ENCODE assay signal across 22 mouse cellular contexts in the genomic region with DNA sequence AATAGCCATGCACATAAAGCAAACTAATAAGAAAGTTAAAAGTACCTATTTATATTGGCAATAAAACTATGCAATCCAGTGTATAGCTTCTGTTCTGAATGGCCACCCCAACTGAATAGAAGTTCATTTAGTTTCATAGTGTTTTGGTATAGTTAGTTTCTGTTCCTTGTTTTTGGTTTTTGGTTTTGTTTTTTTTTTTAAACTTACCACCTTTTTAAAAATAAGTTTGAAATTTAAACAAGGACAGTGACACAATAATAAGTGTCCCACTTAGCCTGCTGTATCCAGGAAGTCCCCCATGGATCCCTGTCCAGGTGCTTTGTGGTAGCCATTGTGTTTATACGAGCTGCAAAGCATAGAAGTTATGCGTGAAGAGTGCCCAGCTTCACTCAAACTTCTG. TPM values are rescaled to one million over a fixed set of nuclear protein-coding genes. Genes with fewer than 3 reads are reported as not detected.
DNase-seq lines count a peak whose midpoint lies in the region; ATAC-seq and TF ChIP-seq lines count a peak whose summit lies in the region.
"Had no signal": no experiment of that assay in that cellular context is flagged by ENCODE, and none has a peak within 500 bp of the region (broad histone marks: within the 10 kb centered on the region; RNA-seq: fewer than 3 reads in every experiment).

No protein-coding gene starts in this region.

- no peaks in the 10 kb centered on the region for H3K27me3 ChIP-seq in heart, postnatal 0 days (ENCODE audit: control insufficient read depth, insufficient read depth, low read length)
- no peaks in the 10 kb centered on the region for H3K27me3 ChIP-seq in heart, embryonic 12.5 days (replicated peaks)
- H3K27me3 ChIP-seq in CH12.LX (replicated peaks) = no peaks in the 10 kb centered on the region
- no peaks in the 10 kb centered on the region for H3K27me3 ChIP-seq in hindbrain, embryonic 14.5 days (ENCODE audit: control insufficient read depth, insufficient read depth, low read length)
- H3K27me3 ChIP-seq in midbrain, embryonic 11.5 days (ENCODE audit: control insufficient read depth, insufficient read depth, low read length) = no peaks in the 10 kb centered on the region
- H3K27me3 ChIP-seq: embryonic facial prominence, embryonic 15.5 days; hindbrain, embryonic 15.5 days had no signal

- H3K79me2 ChIP-seq in CH12.LX (replicated peaks; ENCODE audit: control insufficient read depth, extremely low read depth, insufficient read depth, poor library complexity, severe bottlenecking) = peaks cover 79% of the 10 kb centered on the region

- H3K4me2 ChIP-seq in heart, postnatal 0 days (ENCODE audit: low read depth, low read length) = no peak overlapping the region
- no peak overlapping the region for H3K4me2 ChIP-seq in heart, embryonic 12.5 days
- H3K4me2 ChIP-seq in CH12.LX (ENCODE audit: insufficient read depth, low read depth, poor library complexity, severe bottlenecking) = no peak overlapping the region
- H3K4me2 ChIP-seq in hindbrain, embryonic 14.5 days (replicated peaks) = no peak overlapping the region
- no peak overlapping the region for H3K4me2 ChIP-seq in midbrain, embryonic 11.5 days
- H3K4me2 ChIP-seq: embryonic facial prominence, embryonic 15.5 days; hindbrain, embryonic 15.5 days had no signal

- no peak overlapping the region for H3K4me3 ChIP-seq in heart, postnatal 0 days (ENCODE audit: low read depth, low read length)
- H3K4me3 ChIP-seq in heart, embryonic 12.5 days = no peak overlapping the region
- H3K4me3 ChIP-seq in CH12.LX (replicated peaks in 1 of 3; ENCODE audit: low read depth in 2 of 3, low read length in 2 of 3, poor library complexity in 1 of 3) = no peak overlapping the region
- no peak overlapping the region for H3K4me3 ChIP-seq in hindbrain, embryonic 14.5 days (replicated peaks; ENCODE audit: low read length)
- no peak overlapping the region for H3K4me3 ChIP-seq in midbrain, embryonic 11.5 days (ENCODE audit: low read depth, low read length)
- H3K4me3 ChIP-seq: embryonic facial prominence, embryonic 15.5 days; erythroblast, embryonic 14.5 days; forebrain, embryonic 10.5 days; gastrocnemius, adult 2 months; heart, adult 2 months; hindbrain, embryonic 10.5 days; hindbrain, embryonic 15.5 days had no signal

- DNase-seq in heart, postnatal 0 days (ENCODE audit: low spot score) = peak; percentile 3
- no peak for DNase-seq in CH12.LX (ENCODE audit: extremely low read depth)
- DNase-seq in hindbrain, embryonic 14.5 days (ENCODE audit: low spot score) = no peak
- no peak for DNase-seq in midbrain, embryonic 11.5 days (ENCODE audit: low spot score, missing footprints)
- DNase-seq: adrenal gland, postnatal 14 days; cerebellum, adult 18-20 months; cerebellum, postnatal 10 days; embryo, embryonic 11 days; gastrocnemius, adult 2 months; gastrocnemius, postnatal 25 days; heart, adult 2 months; heart, postnatal 14 days had no signal

- in situ Hi-C loops in CH12.LX (cut with MboI; ENCODE audit: low pct_ligation_motif_present, low pct_unique_long_range_greater_than_20kb, low sequenced_read_pairs) = no loop called here

- no peak for TF ChIP-seq EP300 in heart, postnatal 0 days (IDR thresholded peaks at IDR 0.05; ENCODE audit: low read depth)
- peak; percentile 26; the same call in 1 of the 2 replicates for TF ChIP-seq EP300 in CH12.LX (IDR thresholded peaks at IDR 0.05; ENCODE audit: low read length)

- no peak overlapping the region for H3K27ac ChIP-seq in heart, postnatal 0 days (ENCODE audit: low read depth)
- no peak overlapping the region for H3K27ac ChIP-seq in heart, embryonic 12.5 days (ENCODE audit: poor library complexity, severe bottlenecking)
- H3K27ac ChIP-seq in CH12.LX (ENCODE audit: insufficient read depth, low read depth) = no peak overlapping the region
- H3K27ac ChIP-seq in hindbrain, embryonic 14.5 days = no peak overlapping the region
- H3K27ac ChIP-seq in midbrain, embryonic 11.5 days (ENCODE audit: low read depth, low read length) = no peak overlapping the region
- H3K27ac ChIP-seq: embryonic facial prominence, embryonic 15.5 days; forebrain, embryonic 10.5 days; gastrocnemius, adult 2 months; heart, adult 2 months; hindbrain, embryonic 10.5 days; hindbrain, embryonic 15.5 days had no signal

- 77% methylated on average over 2 of the region's 2 CpGs for WGBS in heart, postnatal 0 days
- WGBS in heart, embryonic 12.5 days = 93% methylated on average over 2 of the region's 2 CpGs
- 87% methylated on average over 2 of the region's 2 CpGs for WGBS in hindbrain, embryonic 14.5 days
- WGBS in midbrain, embryonic 11.5 days = 73% methylated on average over 2 of the region's 2 CpGs

- H3K9me3 ChIP-seq in heart, postnatal 0 days (replicated peaks; ENCODE audit: control insufficient read depth, low read length) = no peaks in the 10 kb centered on the region
- no peaks in the 10 kb centered on the region for H3K9me3 ChIP-seq in heart, embryonic 12.5 days (replicated peaks)
- no peaks in the 10 kb centered on the region for H3K9me3 ChIP-seq in CH12.LX (replicated peaks; ENCODE audit: low read length)
- H3K9me3 ChIP-seq in hindbrain, embryonic 14.5 days (ENCODE audit: control insufficient read depth, low read length) = no peaks in the 10 kb centered on the region
- H3K9me3 ChIP-seq in midbrain, embryonic 11.5 days (ENCODE audit: control insufficient read depth, low read length) = no peaks in the 10 kb centered on the region
- H3K9me3 ChIP-seq: embryonic facial prominence, embryonic 15.5 days; forebrain, embryonic 10.5 days; hindbrain, embryonic 10.5 days; hindbrain, embryonic 15.5 days had no signal

- ATAC-seq in heart, postnatal 0 days (ENCODE audit: insufficient read depth, low read depth) = no peak
- no peak for ATAC-seq in heart, embryonic 12.5 days (ENCODE audit: insufficient number of reproducible peaks, low FRiP score)
- ATAC-seq in megakaryocyte, adult 5-6 weeks (ENCODE audit: poor library complexity, severe bottlenecking) = peak; percentile 51
- no peak for ATAC-seq in hindbrain, embryonic 14.5 days (ENCODE audit: low FRiP score)
- no peak for ATAC-seq in midbrain, embryonic 11.5 days (ENCODE audit: low FRiP score)
- ATAC-seq: CD4-positive, CD25-positive, alpha-beta regulatory T cell, adult 4 months; forebrain, embryonic 14.5 days; intestine, embryonic 16.5 days had no signal

- no peak for TF ChIP-seq CTCF in heart, postnatal 0 days (IDR thresholded peaks at IDR 0.05; ENCODE audit: low read depth)
- no peak for TF ChIP-seq CTCF in CH12.LX (conservative IDR thresholded peaks at IDR 0.05 in 1 of 2, IDR thresholded peaks at IDR 0.05 in 1 of 2; ENCODE audit: low read depth in 2 of 2, low read length in 2 of 2)

- no peak for TF ChIP-seq POLR2A in CH12.LX (IDR thresholded peaks at IDR 0.05; ENCODE audit: low read depth, low read length)

- no peak for TF ChIP-seq RAD21 in CH12.LX (IDR thresholded peaks at IDR 0.05; ENCODE audit: low read depth, low read length)

- H3K9ac ChIP-seq in heart, postnatal 0 days (replicated peaks; ENCODE audit: low read depth, low read length) = no peak overlapping the region
- no peak overlapping the region for H3K9ac ChIP-seq in heart, embryonic 12.5 days
- H3K9ac ChIP-seq in CH12.LX (ENCODE audit: insufficient read depth, low read depth) = no peak overlapping the region
- H3K9ac ChIP-seq in hindbrain, embryonic 14.5 days = no peak overlapping the region
- no peak overlapping the region for H3K9ac ChIP-seq in midbrain, embryonic 11.5 days (ENCODE audit: low read length)
- H3K9ac ChIP-seq: embryonic facial prominence, embryonic 15.5 days; hindbrain, embryonic 15.5 days had no signal

- dilution Hi-C loops in CH12.LX (cut with MboI; ENCODE audit: extremely low pct_ligation_motif_present, extremely low pct_unique_long_range_greater_than_20kb, low sequenced_read_pairs) = no loop called here

- H3K4me1 ChIP-seq in heart, postnatal 0 days (ENCODE audit: control insufficient read depth, insufficient read depth) = peaks cover 9% of the 10 kb centered on the region
- H3K4me1 ChIP-seq in heart, embryonic 12.5 days (replicated peaks) = peaks cover 30% of the 10 kb centered on the region
- H3K4me1 ChIP-seq in CH12.LX (ENCODE audit: control insufficient read depth in 1 of 2, insufficient read depth in 2 of 2) = peaks cover 26 to 75% of the 10 kb centered on the region in 2 experiments; a peak in 3 of 4 replicates
- no peaks in the 10 kb centered on the region for H3K4me1 ChIP-seq in hindbrain, embryonic 14.5 days (replicated peaks; ENCODE audit: control insufficient read depth, insufficient read depth, low read length)
- H3K4me1 ChIP-seq in midbrain, embryonic 11.5 days (ENCODE audit: control insufficient read depth, insufficient read depth, low read length) = no peaks in the 10 kb centered on the region
- H3K4me1 ChIP-seq: embryonic facial prominence, embryonic 15.5 days; hindbrain, embryonic 15.5 days had no signal

- 0 out of 2 replicates have a peak, but pooled peaks cover 5% of the 10 kb centered on the region for H3K36me3 ChIP-seq in heart, postnatal 0 days (replicated peaks; ENCODE audit: control insufficient read depth, insufficient read depth, low read length)
- peaks cover 12% of the 10 kb centered on the region; the same call in 1 of the 2 replicates for H3K36me3 ChIP-seq in heart, embryonic 12.5 days
- peaks cover 3 to 44% of the 10 kb centered on the region in 2 experiments for H3K36me3 ChIP-seq in CH12.LX (replicated peaks in 1 of 2; ENCODE audit: control insufficient read depth in 1 of 2, insufficient read depth in 1 of 2, low read length in 1 of 2)
- H3K36me3 ChIP-seq in hindbrain, embryonic 14.5 days (replicated peaks; ENCODE audit: control insufficient read depth, insufficient read depth) = no peaks in the 10 kb centered on the region
- no peaks in the 10 kb centered on the region for H3K36me3 ChIP-seq in midbrain, embryonic 11.5 days (ENCODE audit: control insufficient read depth, insufficient read depth, low read length)
- H3K36me3 ChIP-seq: hindbrain, embryonic 15.5 days had no signal

RNA-seq across cellular contexts. Expression of a gene that starts 7.3 kb away (rescaled TPM):
- 8.2 TPM in 1 of 2 replicates, not detected in the other for total RNA-seq in heart, postnatal 0 days (2014; rRNA removed; ENCODE audit: low replicate concordance)
- polyA plus RNA-seq in heart, postnatal 0 days (2015; fragmentation: Nextera tagmentation; extraction: Ambion mirVana) = 1.5 and 1.7 TPM in 2 replicates
- 3.4 and 4.0 TPM in 2 replicates for polyA plus RNA-seq in heart, embryonic 12.5 days (2016; fragmentation: Nextera tagmentation; extraction: Ambion mirVana)
- total RNA-seq in CH12.LX (2012; rRNA removed) (0.63 and 0.64 TPM in 2 replicates), CH12.LX (2014; rRNA removed) (not detected in 2 replicates)
- polyA plus RNA-seq in CH12.LX (2012; ENCODE audit: insufficient read length, low read depth) = 0.33 TPM in 1 of 2 replicates, not detected in the other
- not detected in 2 replicates for total RNA-seq in megakaryocyte, adult 5-6 weeks (2015)
- total RNA-seq in megakaryocyte, adult 5-6 weeks (2017) = not detected in 2 replicates
- 4.6 and 5.0 TPM in 2 replicates for polyA plus RNA-seq in hindbrain, embryonic 14.5 days (2014; fragmentation: Nextera tagmentation; extraction: Ambion mirVana)
- polyA plus RNA-seq in midbrain, embryonic 11.5 days (2014; fragmentation: Nextera tagmentation; extraction: Ambion mirVana) = 2.7 and 4.1 TPM in 2 replicates
- total RNA-seq: adrenal gland, postnatal 14 days; gastrocnemius, adult 2 months; gastrocnemius, postnatal 25 days; heart, adult 2 months; heart, postnatal 14 days had no signal
- polyA plus RNA-seq: CD4-positive, CD25-positive, alpha-beta regulatory T cell, adult 4 months; erythroblast, embryonic 14.5 days; heart, adult 2 months had no signal

RNA-seq across cellular contexts. Expression of a gene that starts 7.9 kb away (rescaled TPM):
- total RNA-seq in heart, postnatal 0 days (2014; rRNA removed; ENCODE audit: low replicate concordance) = 75.7 and 79.8 TPM in 2 replicates
- 96.5 and 116 TPM in 2 replicates for polyA plus RNA-seq in heart, postnatal 0 days (2015; fragmentation: Nextera tagmentation; extraction: Ambion mirVana)
- polyA plus RNA-seq in heart, embryonic 12.5 days (2016; fragmentation: Nextera tagmentation; extraction: Ambion mirVana) = 158 and 165 TPM in 2 replicates
- total RNA-seq in CH12.LX (2012; rRNA removed) = 65.4 and 74.9 TPM in 2 replicates
- 72.0 and 77.4 TPM in 2 replicates for total RNA-seq in CH12.LX (2014; rRNA removed)
- 115 and 145 TPM in 2 replicates for polyA plus RNA-seq in CH12.LX (2012; ENCODE audit: insufficient read length, low read depth)
- total RNA-seq in megakaryocyte, adult 5-6 weeks (2015) = 130 and 146 TPM in 2 replicates
- total RNA-seq in megakaryocyte, adult 5-6 weeks (2017) = 46.2 and 51.1 TPM in 2 replicates
- 137 and 146 TPM in 2 replicates for polyA plus RNA-seq in hindbrain, embryonic 14.5 days (2014; fragmentation: Nextera tagmentation; extraction: Ambion mirVana)
- 142 and 151 TPM in 2 replicates for polyA plus RNA-seq in midbrain, embryonic 11.5 days (2014; fragmentation: Nextera tagmentation; extraction: Ambion mirVana)
